Mouse (Mus musculus): ENCODE data around the gene Cubn. TPM values are rescaled to one million over a fixed set of nuclear protein-coding genes. Genes with fewer than 3 reads are reported as not detected.

Gene Cubn
- total and polyA plus RNA-seq, 3 experiments, result 0.03 TPM; not detected in 2

GRCm38 (mm10) chr2:13376166-13376565 lies 115.4 kb downstream of the Cubn start:
- TF ChIP-seq KAT2A (conservative IDR thresholded peaks at IDR 0.05; ENCODE audit: low read depth, low read length) (no peak), GATA1 (IDR thresholded peaks at IDR 0.05; ENCODE audit: low read depth, low read length) (no peak), MAFK (IDR thresholded peaks at IDR 0.05; ENCODE audit: borderline replicate concordance, low read depth, low read length) (no peak), RCOR1 (IDR thresholded peaks at IDR 0.05; ENCODE audit: low read depth, low read length) (no peak), EP300 (IDR thresholded peaks at IDR 0.05; ENCODE audit: low read depth in 1 of 2, low read length in 2 of 2) (no peak), MYC (IDR thresholded peaks at IDR 0.05; ENCODE audit: low read depth, low read length) (no peak), SMC3 (IDR thresholded peaks at IDR 0.05; ENCODE audit: low read depth, low read length) (no peak), CHD1 (IDR thresholded peaks at IDR 0.05; ENCODE audit: low read depth, low read length) (no peak), GABPA (IDR thresholded peaks at IDR 0.05; ENCODE audit: low read depth, low read length) (no peak), ZNF384 (IDR thresholded peaks at IDR 0.05; ENCODE audit: low read depth, low read length) (no peak), TCF12 (IDR thresholded peaks at IDR 0.05; ENCODE audit: low read depth, low read length) (no peak), MXI1 (IDR thresholded peaks at IDR 0.05; ENCODE audit: low read depth, low read length) (no peak), MAZ (IDR thresholded peaks at IDR 0.05; ENCODE audit: low read depth, low read length) (no peak), ZKSCAN1 (IDR thresholded peaks at IDR 0.05; ENCODE audit: low read depth, low read length) (no peak)
- Histone ChIP-seq H3K9ac (ENCODE audit: control insufficient read depth, low read depth, low read length, poor library complexity, severe bottlenecking) (no peak overlapping the region), H3K27ac (ENCODE audit: control insufficient read depth, low read depth, low read length) (no peak overlapping the region), H3K36me3 (ENCODE audit: control insufficient read depth in 1 of 2, insufficient read depth in 2 of 2, low read length in 2 of 2) (no peaks in the 10 kb centered on the region), H3K4me1 (ENCODE audit: control insufficient read depth in 1 of 2, insufficient read depth in 2 of 2, low read length in 2 of 2) (no peaks in the 10 kb centered on the region), H3K27me3 (ENCODE audit: control insufficient read depth in 1 of 2, insufficient read depth in 2 of 2, low read length in 2 of 2) (no peaks in the 10 kb centered on the region), H3K79me2 (ENCODE audit: control insufficient read depth, insufficient read depth, low read length, poor library complexity) (no peaks in the 10 kb centered on the region), H3K4me3 (ENCODE audit: control insufficient read depth in 1 of 2, insufficient read depth in 1 of 2, low read depth in 2 of 2, low read length in 2 of 2) (no peak overlapping the region), H3K9me3 (replicated peaks; ENCODE audit: insufficient read depth, low read length) (no peaks in the 10 kb centered on the region)
- no peak for DNase-seq (ENCODE audit: low read depth, low spot score)

- peaks cover 0 to 2% of the 10 kb centered on the region in 2 experiments; a peak in 2 of 4 replicates for H3K27me3 ChIP-seq (ENCODE audit: control insufficient read depth in 1 of 2, insufficient read depth in 2 of 2, low read length in 2 of 2)
These were observed 118.3 kb downstream of the Cubn start for GRCm38 (mm10) chr2:13373291-13373690.

More at GRCm38 (mm10) chr2:13373291-13373690, 118.3 kb downstream of the Cubn start:
- H3K9me3 ChIP-seq (replicated peaks; ENCODE audit: insufficient read depth, low read length), result no peaks in the 10 kb centered on the region
- TF ChIP-seq CHD2 (IDR thresholded peaks at IDR 0.05; ENCODE audit: low read length), result no peak
- TF ChIP-seq ZC3H11A (IDR thresholded peaks at IDR 0.05; ENCODE audit: low read depth, low read length), result no peak
- TF ChIP-seq MAFK (IDR thresholded peaks at IDR 0.05; ENCODE audit: borderline replicate concordance, low read depth, low read length), result no peak
- no peak for TF ChIP-seq MEF2A (IDR thresholded peaks at IDR 0.05; ENCODE audit: extremely low read depth, insufficient replicate concordance, low read depth, low read length, poor library complexity, severe bottlenecking)
- TF ChIP-seq HCFC1 (IDR thresholded peaks at IDR 0.05; ENCODE audit: low read depth, low read length), result no peak
- TF ChIP-seq SMC3 (IDR thresholded peaks at IDR 0.05; ENCODE audit: low read depth, low read length), result no peak
- TF ChIP-seq BHLHE40 (IDR thresholded peaks at IDR 0.05; ENCODE audit: borderline replicate concordance, low read depth, low read length), result no peak
- no peak for TF ChIP-seq E2F4 (IDR thresholded peaks at IDR 0.05; ENCODE audit: borderline replicate concordance, low read depth, low read length)
- TF ChIP-seq SIN3A (IDR thresholded peaks at IDR 0.05; ENCODE audit: low read length), result no peak
- no peak for TF ChIP-seq USF1 (IDR thresholded peaks at IDR 0.05; ENCODE audit: low read depth, low read length)
- TF ChIP-seq MYC (IDR thresholded peaks at IDR 0.05; ENCODE audit: low read depth, low read length), result no peak
- TF ChIP-seq ZNF384 (IDR thresholded peaks at IDR 0.05; ENCODE audit: low read depth, low read length), result no peak
- no peak for TF ChIP-seq MYB (IDR thresholded peaks at IDR 0.05; ENCODE audit: low read depth, low read length)
- no peak for TF ChIP-seq MXI1 (IDR thresholded peaks at IDR 0.05; ENCODE audit: low read depth, low read length)
- no peak for TF ChIP-seq GABPA (IDR thresholded peaks at IDR 0.05; ENCODE audit: low read depth, low read length)
- no peak for TF ChIP-seq UBTF (IDR thresholded peaks at IDR 0.05; ENCODE audit: borderline replicate concordance, insufficient read depth, low read depth, low read length)
- no peaks in the 10 kb centered on the region for H3K79me2 ChIP-seq (ENCODE audit: control insufficient read depth, insufficient read depth, low read length, poor library complexity)
- no peak overlapping the region for H3K9ac ChIP-seq (ENCODE audit: control insufficient read depth, low read depth, low read length, poor library complexity, severe bottlenecking)
- H3K36me3 ChIP-seq (ENCODE audit: control insufficient read depth in 1 of 2, insufficient read depth in 2 of 2, low read length in 2 of 2), result no peaks in the 10 kb centered on the region
- no peak for DNase-seq (ENCODE audit: low read depth, low spot score)
- no peak overlapping the region for H3K4me3 ChIP-seq (ENCODE audit: control insufficient read depth in 1 of 2, insufficient read depth in 1 of 2, low read depth in 2 of 2, low read length in 2 of 2)
- no peaks in the 10 kb centered on the region for H3K4me1 ChIP-seq (ENCODE audit: control insufficient read depth in 1 of 2, insufficient read depth in 2 of 2, low read length in 2 of 2)
- no peak overlapping the region for H3K27ac ChIP-seq (ENCODE audit: control insufficient read depth, low read depth, low read length)
